Mouse (Mus musculus) urinary bladder, postnatal 10 days (tissue): Measurements from ENCODE around the gene Arl9.
A peak's percentile ranks its signal among the peaks of the same experiment; 100 is the strongest.
"Not testable (repeated sequence)": the region's sequence is repeated elsewhere in the genome, so short reads cannot be mapped to it uniquely, and the experiment has no call there.

Experiments
- DNase-seq: peaks from one replicate; pipeline ENCODE4 v3.0.0; 2022; ENCODE audit warnings: low spot score

The Arl9 gene

GRCm38 (mm10) chr5:77004051-77004821 lies at the start of gene Arl9:
TSS of gene Arl9 (plus strand) at chr5:77004055.
- no peak for DNase-seq

GRCm38 (mm10) chr5:76954271-76954900 lies 49.5 kb upstream of the Arl9 start:
- no peak for DNase-seq

- DNase-seq, result no peak
Measured at GRCm38 (mm10) chr5:76955474-76955873, 48.4 kb upstream of the Arl9 start.

GRCm38 (mm10) chr5:76957954-76958353 lies 45.9 kb upstream of the Arl9 start:
- no peak for DNase-seq

GRCm38 (mm10) chr5:76959587-76959986 lies 44.3 kb upstream of the Arl9 start:
- no peak for DNase-seq

GRCm38 (mm10) chr5:76962545-76962944 lies 41.3 kb upstream of the Arl9 start:
- no peak for DNase-seq

GRCm38 (mm10) chr5:76964651-76965050 lies 39.2 kb upstream of the Arl9 start:
- DNase-seq, result no peak

DNA sequence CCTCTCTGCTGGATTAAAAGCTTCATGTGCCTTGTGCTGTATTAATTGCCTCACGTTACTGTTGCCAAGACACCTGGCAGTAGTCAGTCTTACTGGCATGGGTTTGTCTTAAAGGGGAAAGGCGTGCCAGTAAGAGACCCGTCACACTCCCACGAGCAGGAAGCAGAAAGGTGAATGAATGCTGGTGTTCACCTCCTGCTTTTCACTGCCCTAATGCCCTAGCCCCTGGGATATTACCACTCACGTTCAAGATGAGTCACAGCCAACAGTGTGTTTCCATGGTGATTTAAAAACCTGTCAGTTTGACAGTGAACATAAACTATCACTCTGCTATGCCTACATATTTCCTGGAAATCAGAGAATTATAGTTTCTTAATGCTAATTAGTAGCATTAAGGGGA lies 34.6 kb upstream of the Arl9 start:
- no peak for DNase-seq

DNA sequence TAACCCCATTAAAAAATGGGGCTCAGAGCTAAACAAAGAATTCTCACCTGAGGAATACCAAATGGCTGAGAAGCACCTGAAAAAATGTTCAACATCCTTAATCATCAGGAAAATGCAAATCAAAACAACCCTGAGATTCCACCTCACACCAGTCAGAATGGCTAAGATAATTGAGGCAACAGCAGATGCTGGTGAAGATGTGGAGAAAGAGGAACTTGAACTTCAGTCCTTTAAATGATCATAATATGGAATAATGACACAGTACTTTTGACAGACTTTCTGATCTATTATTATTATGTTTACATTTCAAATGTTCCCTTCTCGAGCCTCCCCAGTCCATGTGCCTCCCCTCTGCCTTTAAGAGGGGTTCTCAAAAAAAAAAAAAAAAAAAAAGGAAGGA lies 32.7 kb upstream of the Arl9 start:
- not testable (repeated sequence) for DNase-seq

- DNase-seq, result no peak
Measured at GRCm38 (mm10) chr5:76973488-76973887, 30.4 kb upstream of the Arl9 start.

DNA sequence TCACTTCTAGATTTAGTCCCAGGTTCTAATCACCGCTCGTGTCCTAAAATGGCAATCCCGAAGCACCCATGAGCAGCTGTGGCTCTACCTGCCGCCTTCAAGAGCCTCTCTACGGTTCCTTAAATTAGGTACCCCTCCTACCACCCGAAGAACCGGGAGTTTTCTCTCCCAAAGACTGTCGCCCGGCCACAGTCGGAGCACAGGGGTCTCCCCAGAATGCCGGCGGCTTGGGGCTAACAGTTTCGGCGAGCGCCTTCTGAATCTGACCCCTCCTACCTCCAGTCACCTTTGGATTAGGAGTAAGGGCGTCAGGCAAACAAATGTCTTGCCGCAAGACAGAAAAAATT lies 29.7 kb upstream of the Arl9 start:
- no peak for DNase-seq

- peak; percentile 54 for DNase-seq
Measured at GRCm38 (mm10) chr5:76974554-76975285, 29.1 kb upstream of the Arl9 start, which contains the start of gene Srp72. TSS of gene Srp72 (plus strand) at chr5:76974683.

DNA sequence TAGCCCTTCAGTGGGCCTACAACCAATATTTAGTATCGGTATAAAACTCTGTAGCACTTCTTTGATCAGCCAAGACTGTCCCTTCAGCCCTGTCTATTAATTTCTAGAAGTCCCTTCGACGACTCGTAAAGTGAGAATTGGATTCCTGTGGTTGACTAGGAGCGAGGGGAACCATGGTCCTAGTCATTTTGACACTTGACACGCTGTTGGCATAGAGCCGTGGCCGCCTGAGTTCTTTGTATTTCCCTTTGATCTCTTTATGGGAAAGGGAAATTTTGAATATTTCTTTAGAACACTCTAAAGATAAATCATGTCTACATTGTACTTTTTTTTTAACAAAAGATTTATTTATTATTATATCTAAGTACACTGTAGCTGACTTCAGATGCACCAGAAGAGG lies 28.1 kb upstream of the Arl9 start:
- no peak for DNase-seq

DNA sequence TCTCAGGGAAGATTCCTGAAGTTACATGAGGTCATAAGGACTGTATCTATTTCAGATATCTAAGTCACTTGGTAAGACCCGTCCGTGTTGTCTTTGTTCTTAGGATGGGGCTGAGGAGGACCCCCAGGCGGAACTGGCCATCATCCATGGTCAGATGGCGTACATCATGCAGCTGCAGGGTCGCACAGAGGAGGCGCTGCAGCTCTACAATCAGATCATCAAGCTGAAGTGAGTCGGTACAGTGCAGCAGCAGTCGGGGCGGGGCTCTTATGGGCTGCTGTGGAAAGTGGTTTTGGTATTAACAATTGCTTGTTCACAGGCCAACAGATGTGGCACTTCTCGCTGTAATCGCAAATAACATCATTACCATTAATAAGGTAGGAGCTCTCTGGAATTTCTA lies 19.8 kb upstream of the Arl9 start:
- no peak for DNase-seq

GRCm38 (mm10) chr5:76990789-76991188 lies 13.1 kb upstream of the Arl9 start:
- DNase-seq, result no peak

DNA sequence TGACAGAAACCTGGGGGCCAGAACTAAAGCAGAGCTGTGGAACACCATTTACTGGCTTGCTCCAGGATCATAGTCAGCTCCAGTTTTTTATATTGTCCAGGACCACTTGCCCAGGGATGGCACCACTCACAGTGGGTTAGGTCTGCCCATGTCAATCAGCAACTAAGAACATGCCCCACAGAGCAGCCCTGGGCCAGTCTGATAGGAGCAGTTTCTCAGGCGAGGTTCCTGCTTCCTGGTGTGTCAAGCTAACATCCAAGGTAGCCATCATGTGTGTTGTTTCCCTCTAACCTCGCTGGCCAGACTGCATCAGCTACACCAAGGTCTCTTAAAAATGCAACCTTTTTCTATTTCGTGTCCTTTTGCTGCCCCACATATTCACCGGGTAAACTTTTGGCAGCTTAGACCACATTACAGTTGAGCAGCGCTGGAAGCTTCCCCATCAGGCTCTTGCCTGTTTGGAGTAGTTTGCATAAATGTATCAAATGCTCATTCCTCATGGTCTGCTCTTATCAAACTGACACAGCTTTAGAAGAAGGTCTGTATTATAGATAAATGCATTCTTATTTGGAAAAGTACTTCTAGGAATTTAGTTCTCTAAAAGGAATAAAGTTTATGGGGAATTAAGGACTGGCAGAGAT lies 10.6 kb upstream of the Arl9 start:
- no peak for DNase-seq

DNA sequence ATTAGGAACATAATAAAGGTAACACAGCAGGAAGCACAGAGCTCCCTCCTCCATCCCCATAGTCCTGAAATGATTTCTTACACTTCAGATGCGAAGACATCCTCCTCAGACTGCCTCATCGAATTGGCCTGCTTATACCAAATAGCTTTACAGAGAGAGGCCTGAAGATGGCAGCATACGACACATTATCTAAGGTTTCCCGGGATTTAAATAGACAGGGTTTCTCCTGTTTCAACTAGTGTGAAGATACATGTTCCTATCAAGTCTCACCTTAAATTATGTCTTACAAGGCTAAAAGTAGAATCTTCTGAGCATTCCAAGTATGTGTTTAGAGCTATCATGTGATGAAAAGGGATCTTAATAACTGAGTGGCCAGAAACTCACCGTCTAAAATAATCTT lies 5.4 kb upstream of the Arl9 start:
- no peak for DNase-seq

- no peak for DNase-seq
Measured at GRCm38 (mm10) chr5:77001192-77001591, 2.7 kb upstream of the Arl9 start.

DNA sequence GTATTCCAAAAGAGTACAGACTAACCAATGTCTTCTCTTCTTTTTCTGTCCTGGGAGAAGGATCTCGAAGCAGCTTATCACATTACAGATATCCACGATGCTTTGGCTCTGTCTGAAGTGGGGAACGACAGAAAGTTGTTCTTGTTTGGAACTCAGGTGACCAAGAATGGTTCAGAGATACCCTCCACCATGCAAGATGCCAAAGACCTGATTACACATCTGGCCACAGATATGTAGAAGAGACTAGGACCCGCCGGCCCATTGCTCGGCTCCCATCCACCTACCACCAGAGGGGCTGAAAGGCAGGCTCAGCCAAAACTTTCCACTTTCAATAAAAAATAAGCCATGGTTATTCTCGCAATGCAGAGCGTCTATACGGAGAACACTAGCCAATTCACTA lies 6.5 kb downstream of the Arl9 start:
- DNase-seq, result no peak

GRCm38 (mm10) chr5:77011082-77011481 lies 7.2 kb downstream of the Arl9 start:
- DNase-seq, result no peak

DNA sequence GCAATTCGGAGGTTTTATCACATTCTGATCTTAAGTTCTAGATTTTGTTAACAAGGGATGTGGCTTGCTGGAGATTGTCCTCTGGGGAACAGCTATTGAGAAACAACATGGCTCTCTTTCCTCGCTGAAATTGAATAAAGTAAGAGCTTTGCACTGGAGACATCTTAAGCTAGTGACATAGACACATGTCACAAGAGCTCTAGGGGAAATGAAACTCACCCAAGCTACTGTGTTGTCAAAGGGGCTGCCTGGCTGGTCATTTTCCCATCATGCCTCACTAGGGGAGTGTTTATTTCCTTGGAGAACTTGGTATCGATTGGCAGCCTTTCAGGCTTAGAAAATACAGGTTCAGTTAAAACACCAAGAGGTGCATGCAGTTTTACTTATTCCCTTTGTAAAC lies 9.3 kb downstream of the Arl9 start:
- no peak for DNase-seq
